Mouse (Mus musculus): Measurements from ENCODE around the gene Foxc1.

The Foxc1 gene

DNA sequence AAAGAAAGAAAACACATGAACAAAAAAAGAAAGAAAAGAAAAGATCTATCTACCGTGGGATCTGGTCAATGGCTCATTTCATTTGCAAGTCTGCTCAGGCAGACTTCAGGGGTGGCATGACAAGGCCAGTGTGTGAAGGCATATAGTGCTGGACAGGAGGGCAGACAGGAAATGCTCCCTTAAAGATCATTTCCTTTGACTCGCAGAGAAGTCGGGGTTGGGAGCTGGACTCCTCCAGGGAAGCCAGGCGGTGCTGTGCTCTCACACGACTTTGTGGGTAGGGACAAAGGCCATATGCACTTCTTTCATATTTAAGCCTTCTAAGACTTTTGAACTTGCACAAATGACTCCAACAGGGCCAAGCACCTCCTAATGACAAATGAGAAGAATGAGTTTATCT is 16.9 kb downstream of the Foxc1 start:
- in situ Hi-C loops (cut with MboI; ENCODE audit: unreplicated experiment in 2 of 2), result no loop called here

DNA sequence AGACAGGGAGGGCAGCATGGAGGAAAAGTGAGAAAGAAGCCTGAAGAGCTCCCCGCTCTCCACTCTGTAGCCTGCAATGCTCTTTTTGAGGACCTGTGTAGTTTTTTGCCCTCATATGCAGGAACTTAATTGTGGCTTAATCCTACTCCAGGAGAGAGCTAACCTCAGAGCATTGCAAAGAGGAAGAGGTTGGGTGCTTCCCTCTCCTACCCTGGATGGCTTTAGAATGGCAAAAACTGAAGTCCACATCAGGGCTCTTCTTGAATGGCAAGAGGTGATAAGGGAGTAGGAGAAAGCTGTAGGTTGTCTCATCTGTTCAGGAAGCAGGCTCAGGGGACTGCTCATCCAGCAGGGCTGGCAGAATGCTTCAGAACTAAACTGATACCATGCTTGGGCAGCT is 18.7 kb downstream of the Foxc1 start:
- in situ Hi-C loops (cut with MboI; ENCODE audit: unreplicated experiment in 2 of 2), result no loop called here

DNA sequence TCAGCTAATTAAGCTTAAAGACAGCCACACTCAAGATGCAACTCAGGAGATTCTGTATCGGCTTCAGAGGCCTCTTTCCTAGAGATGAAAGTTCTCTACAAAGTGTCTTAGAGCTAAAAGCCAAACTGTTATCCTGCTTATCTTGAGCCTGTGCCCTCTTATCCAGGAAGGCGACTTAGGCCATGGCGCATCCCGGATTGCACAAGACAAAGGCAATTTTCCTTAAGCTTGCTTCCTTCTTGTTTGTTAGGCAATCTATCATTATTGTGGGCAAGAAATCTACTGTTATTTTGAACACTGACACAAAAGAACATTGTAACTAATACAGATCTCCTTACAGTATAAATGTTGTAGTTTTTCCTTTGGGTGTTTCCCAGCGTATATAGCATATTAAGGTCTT is 20.7 kb downstream of the Foxc1 start:
- in situ Hi-C loops (cut with MboI; ENCODE audit: unreplicated experiment in 2 of 2), result no loop called here

DNA sequence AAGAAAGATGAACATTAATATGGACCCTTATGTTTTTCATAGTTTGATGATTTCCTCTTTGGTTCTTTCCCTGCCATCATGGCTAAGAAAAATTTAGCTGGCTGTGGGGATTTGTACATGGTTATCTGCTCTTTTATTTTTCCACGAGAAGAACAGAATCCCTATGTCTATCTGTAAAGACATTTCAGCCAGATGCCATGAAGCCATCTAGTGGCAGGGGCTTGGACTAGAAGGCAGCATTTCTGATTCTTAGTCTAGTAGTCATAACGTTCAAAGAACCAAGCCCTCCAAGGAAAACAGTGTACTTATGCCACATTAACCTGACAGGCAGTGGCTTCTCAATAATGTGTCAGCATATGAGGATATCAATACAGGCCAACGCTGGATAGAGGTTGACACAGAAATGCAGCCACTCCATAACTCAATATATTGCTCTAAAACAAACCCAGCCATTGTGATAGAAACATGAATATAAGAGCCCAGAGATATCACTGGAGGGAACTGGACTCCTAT is 21.4 kb downstream of the Foxc1 start:
- in situ Hi-C loops (cut with MboI; ENCODE audit: unreplicated experiment in 2 of 2), result no loop called here

DNA sequence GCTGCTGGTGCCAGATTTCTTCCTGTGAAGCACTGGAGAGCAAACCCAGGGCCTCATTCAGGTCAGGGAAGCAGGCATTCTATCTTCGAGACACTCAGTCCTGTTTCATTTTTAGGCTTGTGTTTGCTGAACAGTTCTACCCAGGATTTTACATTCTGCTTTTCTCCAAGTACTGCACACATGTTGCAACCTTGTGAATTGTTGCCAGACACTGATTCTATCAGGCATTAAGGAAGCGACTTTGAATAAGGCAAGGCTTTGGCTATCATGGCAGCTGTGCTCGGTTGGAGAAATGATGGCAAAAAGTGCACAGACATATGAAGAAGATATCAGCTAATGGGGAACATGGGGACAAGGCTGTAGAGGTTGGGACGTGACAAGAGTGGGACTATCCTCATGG is 22.0 kb downstream of the Foxc1 start:
- in situ Hi-C loops (cut with MboI; ENCODE audit: unreplicated experiment in 2 of 2), result no loop called here

DNA sequence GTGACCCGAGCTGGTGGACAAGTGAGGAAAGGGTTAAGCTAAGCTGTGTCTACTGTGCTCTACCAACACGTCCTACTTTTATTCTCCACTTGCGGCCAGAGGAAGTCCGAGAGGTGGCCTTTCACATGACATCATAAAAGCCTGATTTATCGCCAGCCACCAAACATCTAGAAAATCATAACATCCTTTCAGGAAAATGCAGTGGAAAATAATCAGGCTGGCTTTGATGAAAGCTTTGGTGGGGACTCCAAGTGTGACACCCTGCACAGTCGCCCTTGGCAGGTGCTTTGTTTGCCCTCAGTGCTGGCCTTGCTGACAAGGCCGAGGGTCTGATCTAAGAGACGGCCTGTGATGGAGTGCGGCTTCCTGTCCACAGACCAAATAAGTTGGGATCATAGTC is 23.9 kb downstream of the Foxc1 start:
- in situ Hi-C loops (cut with MboI; ENCODE audit: unreplicated experiment in 2 of 2), result loop anchor here in 1 of 2 experiments (10.0 kb wide), 1 partner anchor 364 kb away; no protein-coding TSS in a partner anchor

DNA sequence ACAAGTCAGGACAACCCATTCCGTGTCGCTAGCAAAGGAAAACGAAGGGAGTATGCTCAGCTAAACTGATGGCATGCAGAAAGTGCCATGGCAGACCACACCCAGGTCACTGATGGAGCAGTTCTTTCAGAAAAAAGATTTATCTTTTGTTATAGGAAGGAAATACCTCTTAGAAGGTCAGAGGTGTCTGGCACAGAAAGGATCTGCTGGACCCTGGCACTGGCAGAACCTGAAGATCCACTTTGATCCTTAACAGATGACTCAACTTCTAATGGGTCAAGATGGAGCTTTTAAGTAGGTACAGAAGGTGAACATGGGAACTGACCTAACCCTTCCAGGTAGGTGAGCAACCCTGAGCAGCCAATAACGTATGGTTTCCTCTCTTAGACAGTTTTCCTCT is 29.4 kb downstream of the Foxc1 start:
- in situ Hi-C loops (cut with MboI; ENCODE audit: unreplicated experiment in 2 of 2), result loop anchor here in 1 of 2 experiments (10.0 kb wide), 1 partner anchor 359 kb away; no protein-coding TSS in a partner anchor

DNA sequence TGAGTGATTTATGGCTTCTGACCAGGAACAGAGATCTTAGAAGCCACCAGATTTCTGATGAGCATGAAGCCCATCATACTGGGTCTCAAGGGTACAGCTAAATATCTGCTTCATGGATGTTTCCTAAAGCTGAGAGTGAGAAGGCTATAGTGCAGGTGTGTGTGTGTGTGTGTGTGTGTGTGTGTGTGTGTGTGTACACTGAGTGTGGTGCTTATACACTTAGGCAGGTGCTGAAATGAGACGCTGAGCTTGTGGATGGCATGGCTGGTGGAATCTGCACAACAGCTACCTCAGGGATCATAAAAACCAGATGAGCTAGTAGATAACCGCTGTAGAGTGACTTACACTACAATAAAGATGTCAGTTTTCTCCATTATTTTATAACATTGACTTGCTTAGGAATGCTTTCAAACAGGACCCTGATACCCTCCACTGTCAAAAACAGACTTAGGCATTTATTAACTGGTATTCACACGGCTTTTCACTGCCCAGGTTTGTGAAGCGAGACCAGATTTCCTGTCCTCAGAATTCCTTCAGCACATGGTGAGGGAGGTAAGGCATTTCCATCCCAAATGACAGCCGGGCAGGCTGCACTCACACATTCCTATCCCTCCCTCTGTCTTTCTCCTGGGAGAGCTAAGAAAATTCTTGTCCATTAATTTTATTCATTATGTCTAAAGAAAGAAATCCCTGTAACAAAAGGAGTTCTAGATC is 43.0 kb downstream of the Foxc1 start:
- in situ Hi-C loops (cut with MboI; ENCODE audit: unreplicated experiment in 2 of 2), result no loop called here

DNA sequence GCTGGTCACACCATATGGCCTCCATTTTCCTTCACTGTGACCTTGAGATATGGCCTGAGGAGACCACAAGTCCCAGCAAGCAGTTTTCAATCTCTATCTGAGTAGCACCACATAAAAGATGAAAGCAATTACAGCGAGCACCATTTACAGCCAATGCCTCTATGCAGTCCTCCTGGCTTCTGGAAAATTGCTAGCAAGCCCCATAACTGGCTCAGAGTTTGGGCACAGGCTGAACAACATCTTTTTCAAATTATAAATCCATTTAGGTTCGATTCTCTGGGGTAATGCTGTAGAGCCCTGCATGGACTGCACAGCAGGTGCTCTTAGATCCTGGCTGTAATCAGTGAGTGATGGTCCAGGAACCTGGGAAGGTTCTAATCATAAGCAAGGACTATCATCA is 47.1 kb downstream of the Foxc1 start:
- in situ Hi-C loops (cut with MboI; ENCODE audit: unreplicated experiment in 2 of 2), result no loop called here

DNA sequence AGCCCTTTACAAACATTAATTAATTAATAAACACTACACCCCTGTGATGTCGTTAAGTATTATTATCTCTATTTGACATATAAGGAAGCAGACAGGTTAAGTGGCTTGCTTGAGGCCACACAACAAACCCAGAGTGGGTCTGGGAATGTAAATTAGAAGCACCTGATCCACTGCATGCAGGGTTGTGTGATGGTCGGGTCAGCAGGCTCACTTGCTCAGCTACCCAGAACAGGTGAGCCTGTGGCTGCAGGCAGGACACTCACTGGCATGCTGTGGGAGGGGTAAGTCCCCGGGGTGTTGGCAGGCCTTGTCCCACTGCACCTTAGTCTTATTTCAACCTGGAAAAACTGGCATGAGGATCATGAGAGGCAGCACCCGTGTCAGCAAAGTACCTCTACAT is 47.6 kb downstream of the Foxc1 start:
- in situ Hi-C loops (cut with MboI; ENCODE audit: unreplicated experiment in 2 of 2), result no loop called here

DNA sequence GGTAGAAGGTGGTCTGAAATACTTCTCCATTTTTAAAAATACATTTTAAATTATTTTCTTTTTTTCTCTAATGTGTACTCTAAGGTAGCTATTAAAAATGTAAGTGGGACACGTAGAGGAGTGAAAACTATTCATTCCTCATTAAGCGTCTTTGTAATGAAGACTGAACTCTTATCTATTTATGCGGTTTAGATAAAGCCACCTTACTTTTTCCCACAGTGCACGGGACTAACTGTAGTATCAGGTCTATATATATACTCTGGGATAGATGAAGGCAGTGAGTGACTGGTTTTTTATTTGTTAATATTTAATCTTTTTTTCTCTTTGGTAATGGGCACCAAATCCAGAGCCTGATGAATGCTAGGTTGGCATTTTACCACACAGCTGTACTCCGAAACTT is 53.8 kb downstream of the Foxc1 start:
- in situ Hi-C loops (cut with MboI; ENCODE audit: unreplicated experiment in 2 of 2), result no loop called here
